Mouse (Mus musculus): Measurements from ENCODE around the gene Sec24a.

- TF ChIP-seq MAFK (IDR thresholded peaks at IDR 0.05; ENCODE audit: insufficient read depth, low read depth, low read length) (no peak), ZC3H11A (IDR thresholded peaks at IDR 0.05; ENCODE audit: borderline replicate concordance, low read depth, low read length) (no peak)
Observed at GRCm38 (mm10) chr11:51643761-51644160, 119.7 kb downstream of the Sec24a start.
